Mouse (Mus musculus) midbrain, embryonic 12.5 days (tissue): ENCODE measurements around the gene Arhgdia. TPM values are rescaled to one million over a fixed set of nuclear protein-coding genes. Genes with fewer than 3 reads are reported as not detected.

Source experiments
- ATAC-seq: fragments of 200-750 bp; cut with Nextera tagmentation; 2 replicates; pipeline ENCODE4 v1.8.0; 2017; ENCODE audit warnings: low read depth, moderate TSS enrichment, moderate library complexity; ENCODE audit not compliant: low FRiP score
- H3K27ac ChIP-seq: fragments of 300-500 bp; sonication (generic); replicated peaks from 2 replicates; pipeline ENCODE4 v1.5.1; 2016; ENCODE audit warnings: mild to moderate bottlenecking
- H3K27me3 ChIP-seq: fragments of 300-500 bp; sonication (generic); 2 replicates; pipeline ENCODE4 v1.6.1; 2016; ENCODE audit warnings: mild to moderate bottlenecking
- H3K36me3 ChIP-seq: fragments of 300-500 bp; sonication (generic); 2 replicates; pipeline ENCODE4 v1.6.1; 2016
- H3K4me1 ChIP-seq: fragments of 300-500 bp; sonication (generic); 2 replicates; pipeline ENCODE4 v1.6.1; 2016
- H3K4me2 ChIP-seq: fragments of 300-500 bp; sonication (generic); replicated peaks from 2 replicates; pipeline ENCODE4 v1.6.1; 2016; ENCODE audit warnings: mild to moderate bottlenecking, moderate library complexity
- H3K4me3 ChIP-seq: fragments of 300-500 bp; sonication (generic); 2 replicates; pipeline ENCODE4 v1.5.1; 2016; ENCODE audit warnings: mild to moderate bottlenecking
- H3K9ac ChIP-seq: fragments of 300-500 bp; sonication (generic); replicated peaks from 2 replicates; pipeline ENCODE4 v1.6.1; 2016; ENCODE audit warnings: mild to moderate bottlenecking, moderate library complexity
- H3K9me3 ChIP-seq: fragments of 300-500 bp; sonication (generic); 2 replicates; pipeline ENCODE4 v1.6.1; 2016; ENCODE audit warnings: mild to moderate bottlenecking
- WGBS: fragments of 180-500 bp; shearing (Covaris S2); methylation state at CpG from one replicate; pipeline ENCODE4 v1.1.7; 2016; 5-methylcytosine and 5-hydroxymethylcytosine counted together
- polyA plus RNA-seq: library from polyadenylated mRNA; unstranded; fragments of >200 nt; fragmentation: Nextera tagmentation; extraction: Ambion mirVana; gene quantifications from 2 replicates; pipeline ENCODE4 v1.2.1, GENCODE M21; 2016

The Arhgdia gene
- polyA plus RNA-seq, 1 experiment from 2014 or later: 557 TPM

GRCm38 (mm10) chr11:120555260-120555659 is 26.2 kb downstream of the Arhgdia start:
- 92% methylated on average over 2 of the region's 2 CpGs for WGBS
- no peak overlapping the region for H3K9ac ChIP-seq
- H3K4me1 ChIP-seq: peaks cover 2% of the 10 kb centered on the region
- H3K4me2 ChIP-seq: no peak overlapping the region
- no peak overlapping the region for H3K4me3 ChIP-seq
- no peaks in the 10 kb centered on the region for H3K27me3 ChIP-seq
- H3K27ac ChIP-seq: no peak overlapping the region
- H3K36me3 ChIP-seq: peaks cover 15% of the 10 kb centered on the region
- peaks cover 7% of the 10 kb centered on the region; the same call in 1 of the 2 replicates for H3K9me3 ChIP-seq
- ATAC-seq: no peak

- H3K36me3 ChIP-seq: peaks cover 11% of the 10 kb centered on the region
- peaks cover 6% of the 10 kb centered on the region for H3K4me1 ChIP-seq
- no peak overlapping the region for H3K9ac ChIP-seq
- peaks cover 7% of the 10 kb centered on the region; the same call in 1 of the 2 replicates for H3K9me3 ChIP-seq
- no peaks in the 10 kb centered on the region for H3K27me3 ChIP-seq
- H3K27ac ChIP-seq: no peak overlapping the region
- no peak overlapping the region for H3K4me3 ChIP-seq
- ATAC-seq: no peak
- no peak overlapping the region for H3K4me2 ChIP-seq
- WGBS: 82% methylated on average over 7 of the region's 7 CpGs
Measured at GRCm38 (mm10) chr11:120554834-120555233, 26.6 kb downstream of the Arhgdia start.

GRCm38 (mm10) chr11:120552736-120553135 is 28.7 kb downstream of the Arhgdia start:
- H3K27ac ChIP-seq: no peak overlapping the region
- no peak overlapping the region for H3K4me3 ChIP-seq
- H3K4me1 ChIP-seq: peaks cover 19% of the 10 kb centered on the region
- 80% methylated on average over 5 of the region's 5 CpGs for WGBS
- H3K36me3 ChIP-seq: no peaks in the 10 kb centered on the region
- no peak overlapping the region for H3K4me2 ChIP-seq
- no peak for ATAC-seq
- H3K27me3 ChIP-seq: no peaks in the 10 kb centered on the region
- H3K9ac ChIP-seq: no peak overlapping the region
- H3K9me3 ChIP-seq: peaks cover 7% of the 10 kb centered on the region; the same call in 1 of the 2 replicates

GRCm38 (mm10) chr11:120550810-120551440 is 30.5 kb downstream of the Arhgdia start, which contains the start of gene Ppp1r27:
Ppp1r27 (minus strand) TSS chr11:120551132.
- peak within 1 kb of the TSS; percentile 86 for H3K4me3 ChIP-seq
- peaks cover 22% of the 10 kb centered on the region for H3K4me1 ChIP-seq
- H3K36me3 ChIP-seq: 0 out of 2 replicates have a peak, but pooled peaks cover 5% of the 10 kb centered on the region
- 95% methylated on average over 28 of the region's 28 CpGs for WGBS
- peak within 1 kb of the TSS; percentile 97 for H3K9ac ChIP-seq
- H3K4me2 ChIP-seq: peak within 1 kb of the TSS; percentile 91
- H3K9me3 ChIP-seq: no peaks in the 10 kb centered on the region
- no peak for ATAC-seq
- peak within 1 kb of the TSS; percentile 85 for H3K27ac ChIP-seq
- H3K27me3 ChIP-seq: no peaks in the 10 kb centered on the region

GRCm38 (mm10) chr11:120549986-120550809 is 31.2 kb downstream of the Arhgdia start:
- Histone ChIP-seq H3K4me2 (peak overlapping the region; percentile 91), H3K4me1 (peaks cover 22% of the 10 kb centered on the region), H3K27me3 (no peaks in the 10 kb centered on the region), H3K4me3 (peak overlapping the region; percentile 86), H3K9me3 (no peaks in the 10 kb centered on the region), H3K27ac (peak overlapping the region; percentile 85), H3K9ac (peak overlapping the region; percentile 97), H3K36me3 (peaks cover 9% of the 10 kb centered on the region; the same call in 1 of the 2 replicates)
- ATAC-seq: peak; percentile 73
- WGBS: 76% methylated on average over 11 of the region's 11 CpGs

GRCm38 (mm10) chr11:120549168-120549945 is 32.1 kb downstream of the Arhgdia start, which contains the start of gene Mcrip1:
Mcrip1 (minus strand) TSS chr11:120549727.
- peaks cover 22% of the 10 kb centered on the region for H3K4me1 ChIP-seq
- H3K27me3 ChIP-seq: no peaks in the 10 kb centered on the region
- H3K27ac ChIP-seq: peak within 1 kb of the TSS; percentile 85
- peak within 1 kb of the TSS; percentile 86 for H3K4me3 ChIP-seq
- H3K36me3 ChIP-seq: peaks cover 18% of the 10 kb centered on the region
- peak within 1 kb of the TSS; percentile 91 for H3K4me2 ChIP-seq
- peak within 1 kb of the TSS; percentile 97 for H3K9ac ChIP-seq
- no peaks in the 10 kb centered on the region for H3K9me3 ChIP-seq
- ATAC-seq: peak; percentile 94
- whole genome bisulfite sequencing: under 1% methylated on average over 83 of the region's 87 CpGs

- WGBS: 33% methylated on average over 7 of the region's 7 CpGs
- no peaks in the 10 kb centered on the region for H3K27me3 ChIP-seq
- H3K4me2 ChIP-seq: peak overlapping the region; percentile 91
- H3K9me3 ChIP-seq: no peaks in the 10 kb centered on the region
- ATAC-seq: no peak
- peaks cover 24% of the 10 kb centered on the region for H3K36me3 ChIP-seq
- peak overlapping the region; percentile 86 for H3K4me3 ChIP-seq
- peaks cover 22% of the 10 kb centered on the region for H3K4me1 ChIP-seq
- H3K27ac ChIP-seq: peak overlapping the region; percentile 85
- peak overlapping the region; percentile 97 for H3K9ac ChIP-seq
Measured at GRCm38 (mm10) chr11:120548786-120549167, 32.6 kb downstream of the Arhgdia start.

GRCm38 (mm10) chr11:120548214-120548613 is 33.2 kb downstream of the Arhgdia start:
- ATAC-seq: no peak
- WGBS: 90% methylated on average over 3 of the region's 3 CpGs
- H3K36me3 ChIP-seq: peaks cover 29% of the 10 kb centered on the region

GRCm38 (mm10) chr11:120547469-120547868 is 34.0 kb downstream of the Arhgdia start:
- Histone ChIP-seq H3K36me3 (peaks cover 37% of the 10 kb centered on the region), H3K9ac (no peak overlapping the region; the same call in 1 of the 2 replicates), H3K4me3 (no peak overlapping the region), H3K27me3 (no peaks in the 10 kb centered on the region), H3K9me3 (no peaks in the 10 kb centered on the region), H3K4me2 (0 out of 2 replicates have a peak overlapping the region, but pooled peaks have one; percentile 91), H3K4me1 (peaks cover 22% of the 10 kb centered on the region), H3K27ac (no peak overlapping the region)
- no peak for ATAC-seq
- WGBS: 72% methylated on average over 2 of the region's 2 CpGs

More at GRCm38 (mm10) chr11:120548214-120548613, 33.2 kb downstream of the Arhgdia start:
- H3K4me1 ChIP-seq: peaks cover 22% of the 10 kb centered on the region
- no peaks in the 10 kb centered on the region for H3K9me3 ChIP-seq
- H3K27me3 ChIP-seq: no peaks in the 10 kb centered on the region
- peak overlapping the region; percentile 91 for H3K4me2 ChIP-seq
- H3K4me3 ChIP-seq: peak overlapping the region; percentile 86
- no peak overlapping the region for H3K27ac ChIP-seq
- H3K9ac ChIP-seq: peak overlapping the region; percentile 97

GRCm38 (mm10) chr11:120545964-120546363 is 35.5 kb downstream of the Arhgdia start:
- Histone ChIP-seq H3K9ac (no peak overlapping the region), H3K27ac (no peak overlapping the region), H3K27me3 (no peaks in the 10 kb centered on the region), H3K4me3 (no peak overlapping the region), H3K9me3 (no peaks in the 10 kb centered on the region), H3K4me1 (peaks cover 22% of the 10 kb centered on the region), H3K36me3 (peaks cover 46% of the 10 kb centered on the region), H3K4me2 (no peak overlapping the region)
- 90% methylated on average over 3 of the region's 3 CpGs for WGBS
- no peak for ATAC-seq

- Histone ChIP-seq H3K27me3 (0 out of 2 replicates have a peak, but pooled peaks cover 1% of the 10 kb centered on the region), H3K4me2 (no peak overlapping the region), H3K36me3 (peaks cover 46% of the 10 kb centered on the region), H3K9ac (no peak overlapping the region), H3K9me3 (no peaks in the 10 kb centered on the region), H3K4me3 (no peak overlapping the region), H3K27ac (no peak overlapping the region), H3K4me1 (peaks cover 16% of the 10 kb centered on the region)
- 91% methylated on average over 6 of the region's 6 CpGs for WGBS
- no peak for ATAC-seq
Measured at GRCm38 (mm10) chr11:120542376-120542775, 39.0 kb downstream of the Arhgdia start.
